Mouse (Mus musculus) olfactory bulb, adult 2 months (tissue): ENCODE measurements around the gene Sall1. TPM values are rescaled to one million over a fixed set of nuclear protein-coding genes. Genes with fewer than 3 reads are reported as not detected.

Experiments used
- H3K27ac ChIP-seq: fragments of 200-500 bp; 2 replicates; pipeline ENCODE4 v1.5.1; 2012; ENCODE audit warnings: low read depth, low read length; ENCODE audit not compliant: insufficient read depth
- H3K4me1 ChIP-seq: fragments of 200-500 bp; 2 replicates; pipeline ENCODE4 v1.6.1; 2012; ENCODE audit warnings: low read length; ENCODE audit not compliant: control insufficient read depth, insufficient read depth
- H3K4me3 ChIP-seq: fragments of 200-500 bp; 2 replicates; pipeline ENCODE4 v1.5.1; 2012; ENCODE audit warnings: mild to moderate bottlenecking, low read depth, low read length, moderate library complexity; ENCODE audit not compliant: insufficient read depth
- CTCF ChIP-seq: fragments of 200-500 bp; IDR thresholded peaks from 2 replicates; pipeline ENCODE4 v1.5.1; 2012; ENCODE audit warnings: low read depth, mild to moderate bottlenecking, low read length, moderate library complexity; ENCODE audit not compliant: insufficient read depth
- POLR2A ChIP-seq: fragments of 200-500 bp; IDR thresholded peaks from 2 replicates; pipeline ENCODE4 v1.6.1; 2012; ENCODE audit warnings: mild to moderate bottlenecking, low read depth, low read length, moderate library complexity; ENCODE audit not compliant: insufficient read depth
- WGBS: fragments of 180-500 bp; shearing (Covaris S2); methylation state at CpG from one replicate; pipeline ENCODE4 v1.1.7; 2018; 5-methylcytosine and 5-hydroxymethylcytosine counted together
- polyA plus RNA-seq: library from polyadenylated mRNA; stranded (reverse); fragments of >200 nt; gene quantifications from 2 replicates; pipeline ENCODE4 v1.2.4, GENCODE M21; 2012; ENCODE audit warnings: low replicate concordance; ENCODE audit not compliant: missing spikeins, insufficient read depth, insufficient read length

Gene Sall1
- polyA plus RNA-seq, 1 experiment = not detected

GRCm38 (mm10) chr8:89007114-89007513 is 36.8 kb downstream of the Sall1 start:
- Histone ChIP-seq H3K4me3 (no peak overlapping the region), H3K27ac (0 out of 2 replicates have a peak overlapping the region, but pooled peaks have one; percentile 8), H3K4me1 (peaks cover 22% of the 10 kb centered on the region)
- TF ChIP-seq CTCF = no peak
- no peak for TF ChIP-seq POLR2A
- WGBS = 7% methylated on average over 8 of the region's 8 CpGs

GRCm38 (mm10) chr8:89006426-89006825 is 37.5 kb downstream of the Sall1 start:
- peak overlapping the region; percentile 58 for H3K4me3 ChIP-seq

GRCm38 (mm10) chr8:89005797-89006196 is 38.2 kb downstream of the Sall1 start:
- no peak overlapping the region for H3K27ac ChIP-seq
- no peak for TF ChIP-seq POLR2A
- TF ChIP-seq CTCF = no peak
- H3K4me3 ChIP-seq = no peak overlapping the region
- WGBS = 34% methylated on average over 11 of the region's 11 CpGs
- H3K4me1 ChIP-seq = peaks cover 18% of the 10 kb centered on the region

More at GRCm38 (mm10) chr8:89006426-89006825, 37.5 kb downstream of the Sall1 start:
- WGBS = under 1% methylated on average over 34 of the region's 34 CpGs
- Histone ChIP-seq H3K27ac (peak overlapping the region; percentile 46), H3K4me1 (peaks cover 18% of the 10 kb centered on the region)
- TF ChIP-seq CTCF (no peak), POLR2A (no peak)

GRCm38 (mm10) chr8:89004041-89004440 is 39.9 kb downstream of the Sall1 start:
- WGBS = 48% methylated on average over 2 of the region's 2 CpGs
- Histone ChIP-seq H3K4me1 (peaks cover 18% of the 10 kb centered on the region), H3K4me3 (no peak overlapping the region), H3K27ac (no peak overlapping the region)
- no peak for TF ChIP-seq POLR2A
- no peak for TF ChIP-seq CTCF

- WGBS = 53% methylated on average over 8 of the region's 8 CpGs
- TF ChIP-seq CTCF (no peak), POLR2A (no peak)
- Histone ChIP-seq H3K27ac (no peak overlapping the region), H3K4me1 (peaks cover 18% of the 10 kb centered on the region), H3K4me3 (no peak overlapping the region)
These were observed 40.5 kb downstream of the Sall1 start for GRCm38 (mm10) chr8:89003336-89003896.

- H3K27ac ChIP-seq = no peak overlapping the region
- H3K4me1 ChIP-seq = peaks cover 9% of the 10 kb centered on the region
- 89% methylated on average over 2 of the region's 2 CpGs for WGBS
- no peak overlapping the region for H3K4me3 ChIP-seq
- TF ChIP-seq POLR2A (no peak), CTCF (no peak)
These were observed 41.8 kb downstream of the Sall1 start for GRCm38 (mm10) chr8:89002128-89002527.

- no peak for TF ChIP-seq CTCF
- no peak for TF ChIP-seq POLR2A
- Histone ChIP-seq H3K4me3 (no peak overlapping the region), H3K27ac (no peak overlapping the region), H3K4me1 (peaks cover 12% of the 10 kb centered on the region; the same call in 1 of the 2 replicates)
- 96% methylated on average over 2 of the region's 2 CpGs for WGBS
These were observed 46.7 kb downstream of the Sall1 start for GRCm38 (mm10) chr8:88997276-88997675.

- no peak overlapping the region for H3K27ac ChIP-seq
- H3K4me1 ChIP-seq = peaks cover 12% of the 10 kb centered on the region; the same call in 1 of the 2 replicates
- no peak for TF ChIP-seq POLR2A
- no peak for TF ChIP-seq CTCF
- 67% methylated on average over 15 of the region's 15 CpGs for WGBS
- H3K4me3 ChIP-seq = no peak overlapping the region
These were observed 52.0 kb downstream of the Sall1 start for GRCm38 (mm10) chr8:88991780-88992509.

GRCm38 (mm10) chr8:88991176-88991575 is 52.8 kb downstream of the Sall1 start:
- peaks cover 12% of the 10 kb centered on the region; the same call in 1 of the 2 replicates for H3K4me1 ChIP-seq
- no peak for TF ChIP-seq CTCF
- no peak for TF ChIP-seq POLR2A
- WGBS = 90% methylated on average over 5 of the region's 5 CpGs
- H3K4me3 ChIP-seq = no peak overlapping the region
- no peak overlapping the region for H3K27ac ChIP-seq

- TF ChIP-seq CTCF = no peak
- no peak for TF ChIP-seq POLR2A
- no peak overlapping the region for H3K4me3 ChIP-seq
- H3K4me1 ChIP-seq = peaks cover 5% of the 10 kb centered on the region; the same call in 1 of the 2 replicates
- 88% methylated on average over 3 of the region's 3 CpGs for WGBS
- H3K27ac ChIP-seq = no peak overlapping the region
These were observed 55.0 kb downstream of the Sall1 start for GRCm38 (mm10) chr8:88989002-88989401.
